Mouse (Mus musculus) 3T3-L1 (cell line): ENCODE data around the gene Fmnl2.

ENCODE experiments used
- DNase-seq: peaks from one replicate; pipeline ENCODE4 v3.0.0-alpha.2; 2015; ENCODE audit warnings: low read depth, low spot score

Gene Fmnl2

DNA sequence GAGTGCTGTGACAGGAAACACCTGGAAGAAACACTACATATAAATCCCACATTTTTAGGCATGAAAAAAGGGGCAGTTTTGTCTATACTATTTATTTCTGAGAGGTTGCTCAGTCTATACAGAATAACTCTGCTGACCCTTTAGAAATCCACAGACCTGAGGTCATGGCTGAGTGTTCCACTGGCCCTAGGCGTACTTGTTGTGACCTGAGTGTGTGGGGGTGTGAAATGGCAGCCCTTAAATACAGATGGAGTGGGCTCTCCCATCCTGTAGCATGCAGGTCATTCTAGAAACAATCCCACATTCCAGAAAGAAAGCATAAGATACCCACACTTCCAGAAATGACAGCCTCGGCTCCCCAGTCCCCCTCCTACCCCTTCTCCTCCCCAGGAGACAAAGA lies 180.6 kb downstream of the Fmnl2 start:
- no peak for DNase-seq

GRCm38 (mm10) chr2:53038737-53039136 lies 181.1 kb downstream of the Fmnl2 start:
- DNase-seq = no peak

DNA sequence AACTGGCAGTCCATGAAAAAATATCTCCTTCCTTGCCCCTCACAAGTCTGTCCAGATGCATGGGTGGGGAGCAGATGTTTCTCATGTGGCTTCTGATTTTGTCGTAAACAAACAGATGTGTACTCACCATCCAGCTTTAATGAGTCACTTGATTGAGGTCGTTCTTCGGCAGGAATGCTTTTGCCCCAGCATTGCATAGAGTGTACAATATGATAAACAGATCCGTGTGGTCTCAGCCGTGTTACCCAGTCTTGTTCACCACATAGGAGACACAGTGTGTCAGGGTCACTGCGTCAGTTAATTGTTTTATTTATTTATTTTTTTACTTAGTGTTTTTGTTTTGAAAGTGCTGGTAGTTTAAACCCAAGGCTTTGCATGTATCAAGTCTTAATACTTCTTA lies 189.4 kb downstream of the Fmnl2 start:
- DNase-seq = no peak

- DNase-seq = no peak
Observed at GRCm38 (mm10) chr2:53047749-53048387, 190.2 kb downstream of the Fmnl2 start.

- peak; percentile 69 for DNase-seq
Observed at GRCm38 (mm10) chr2:53050376-53050775, 192.7 kb downstream of the Fmnl2 start.

- DNase-seq = no peak
Observed at GRCm38 (mm10) chr2:53051502-53051901, 193.8 kb downstream of the Fmnl2 start.

- peak; percentile 55 for DNase-seq
Observed at GRCm38 (mm10) chr2:53053714-53054113, 196.1 kb downstream of the Fmnl2 start.

DNA sequence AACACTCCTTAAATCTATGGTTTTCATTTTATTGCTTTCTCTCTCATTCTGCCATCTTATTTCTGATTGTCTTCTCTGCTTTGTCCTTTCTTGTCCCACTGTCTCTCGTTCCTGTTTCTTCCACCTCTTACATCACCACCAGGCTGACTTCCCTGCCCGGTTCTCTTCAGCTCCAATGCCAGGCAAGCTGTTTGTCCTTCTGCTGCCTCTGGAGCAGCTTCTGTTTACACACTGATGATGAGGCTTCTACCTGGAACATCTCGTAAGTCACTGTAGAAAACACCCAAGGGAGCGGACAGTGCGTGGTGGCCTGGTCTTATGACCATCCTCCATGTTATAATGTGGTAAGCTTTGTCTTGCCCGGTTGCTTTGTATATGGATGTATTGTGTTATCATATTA lies 198.9 kb downstream of the Fmnl2 start:
- DNase-seq = no peak

DNA sequence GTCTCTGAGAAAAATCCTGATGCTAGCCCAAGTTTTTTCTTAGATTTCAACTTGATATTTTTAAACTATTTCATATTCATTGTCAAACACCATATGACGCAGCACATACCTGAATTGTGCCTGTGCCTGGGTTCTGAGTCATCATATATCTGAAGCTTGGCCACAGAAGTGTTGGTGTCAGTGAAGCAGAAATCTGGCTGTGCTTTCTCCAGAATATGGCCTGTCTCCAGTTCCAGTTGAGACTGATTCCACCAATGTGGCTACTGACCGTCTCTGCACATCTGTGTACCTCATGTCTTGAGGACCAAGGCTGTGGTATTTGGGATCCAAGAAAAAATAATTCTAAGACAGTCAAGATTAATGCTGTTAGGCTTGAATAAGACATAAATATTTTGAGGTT lies 199.6 kb downstream of the Fmnl2 start:
- DNase-seq = peak; percentile 96

DNA sequence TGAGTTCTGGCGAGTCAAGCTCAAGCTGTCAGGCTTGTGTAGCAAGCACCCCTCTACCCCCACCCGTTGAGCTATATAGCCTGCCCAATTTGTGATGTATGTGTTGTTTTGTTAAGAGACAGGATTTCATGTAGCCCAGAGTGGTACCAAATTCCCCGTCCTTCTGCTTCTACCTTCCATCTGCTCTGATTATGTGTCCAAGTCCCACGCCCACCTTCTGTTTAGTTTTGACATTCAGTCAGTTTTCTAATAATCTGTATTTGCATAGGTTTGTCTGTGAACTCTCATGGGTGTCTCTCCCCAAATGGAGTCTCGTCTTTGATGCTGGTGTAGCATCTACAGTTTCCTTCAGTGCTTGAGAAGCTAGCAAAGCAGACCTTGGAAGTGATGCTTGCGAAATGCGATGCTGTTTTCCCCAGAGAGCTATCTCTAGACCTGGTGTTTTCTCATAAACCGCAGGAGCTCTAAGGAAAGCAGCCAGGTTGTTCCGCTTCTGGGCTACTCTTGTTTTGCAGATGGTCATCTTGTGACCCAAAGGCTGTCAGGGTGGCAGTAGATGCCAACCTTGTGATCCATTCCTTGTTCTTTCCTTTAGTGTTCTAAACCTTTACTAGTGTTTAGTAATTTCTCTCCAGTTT lies 203.8 kb downstream of the Fmnl2 start:
- no peak for DNase-seq

- DNase-seq = no peak
Observed at GRCm38 (mm10) chr2:53066973-53067372, 209.3 kb downstream of the Fmnl2 start.

GRCm38 (mm10) chr2:53070607-53071006 lies 212.9 kb downstream of the Fmnl2 start:
- peak; percentile 85 for DNase-seq

GRCm38 (mm10) chr2:53079693-53080286 lies 222.1 kb downstream of the Fmnl2 start:
- DNase-seq = peak; percentile 44

DNA sequence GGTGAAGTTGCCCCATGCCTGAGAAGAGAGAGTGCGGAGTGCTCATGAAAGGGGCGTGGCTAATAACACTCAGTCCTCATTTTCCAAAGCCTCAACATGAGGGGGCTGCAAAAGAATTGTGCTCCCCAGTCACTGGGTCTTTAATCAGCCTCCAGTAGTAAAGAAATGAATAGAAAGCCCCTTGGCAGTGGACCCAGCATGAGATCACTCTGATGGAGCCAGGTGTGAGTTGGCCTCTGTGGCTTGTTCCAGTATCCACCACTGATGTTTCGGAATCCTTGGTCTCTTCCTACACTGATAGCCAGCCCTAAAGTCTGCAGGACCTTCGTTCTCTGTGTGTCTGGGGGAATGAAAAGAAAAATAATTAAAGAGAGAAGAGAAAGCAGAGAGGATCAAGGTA lies 224.4 kb downstream of the Fmnl2 start:
- no peak for DNase-seq

GRCm38 (mm10) chr2:53082501-53082900 lies 224.8 kb downstream of the Fmnl2 start:
- DNase-seq = no peak

DNA sequence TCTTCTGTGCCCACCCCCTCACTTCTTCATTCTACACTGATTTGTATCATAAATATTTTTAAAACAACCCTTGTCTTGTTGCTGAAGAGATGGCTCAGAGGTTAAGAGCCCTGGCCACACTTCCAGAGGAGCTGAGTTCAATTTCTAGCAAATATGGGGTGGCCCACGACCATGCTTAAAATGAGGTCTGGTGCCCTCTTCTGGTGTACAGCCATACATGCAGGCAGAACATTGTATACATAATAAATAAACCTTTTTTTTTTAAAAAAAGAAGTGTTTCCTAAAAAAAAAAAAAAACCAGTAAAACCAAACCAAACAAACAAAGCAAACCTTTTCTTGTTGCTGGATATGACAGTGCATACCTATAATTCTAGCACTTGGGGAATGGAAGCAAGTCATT lies 225.6 kb downstream of the Fmnl2 start:
- DNase-seq = peak; percentile 72

GRCm38 (mm10) chr2:53085617-53086202 lies 228.1 kb downstream of the Fmnl2 start:
- peak; percentile 79 for DNase-seq

DNA sequence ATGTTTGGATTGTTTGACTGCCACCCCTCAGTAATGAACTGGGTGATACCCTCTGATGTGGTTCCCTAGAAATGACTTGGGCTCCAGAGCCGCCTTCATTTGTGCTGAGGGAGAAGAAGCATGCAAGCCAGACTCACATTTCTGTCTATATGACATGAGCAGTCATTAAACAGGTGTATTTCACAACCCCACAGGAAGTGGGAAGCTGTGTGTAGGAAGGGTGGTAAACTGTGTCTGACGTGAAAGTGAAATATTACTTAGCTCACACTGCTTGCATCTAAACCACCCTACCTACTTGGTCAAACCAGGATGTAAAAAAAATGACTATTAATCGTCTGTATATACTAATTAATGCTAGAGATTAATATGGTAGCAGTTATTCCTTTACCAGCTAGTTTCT lies 231.1 kb downstream of the Fmnl2 start:
- DNase-seq = no peak

GRCm38 (mm10) chr2:53095031-53095430 lies 237.4 kb downstream of the Fmnl2 start:
- DNase-seq = no peak

- DNase-seq = no peak
Observed at GRCm38 (mm10) chr2:53095489-53095888, 237.8 kb downstream of the Fmnl2 start.

GRCm38 (mm10) chr2:53100093-53100492 lies 242.4 kb downstream of the Fmnl2 start:
- DNase-seq = no peak

DNA sequence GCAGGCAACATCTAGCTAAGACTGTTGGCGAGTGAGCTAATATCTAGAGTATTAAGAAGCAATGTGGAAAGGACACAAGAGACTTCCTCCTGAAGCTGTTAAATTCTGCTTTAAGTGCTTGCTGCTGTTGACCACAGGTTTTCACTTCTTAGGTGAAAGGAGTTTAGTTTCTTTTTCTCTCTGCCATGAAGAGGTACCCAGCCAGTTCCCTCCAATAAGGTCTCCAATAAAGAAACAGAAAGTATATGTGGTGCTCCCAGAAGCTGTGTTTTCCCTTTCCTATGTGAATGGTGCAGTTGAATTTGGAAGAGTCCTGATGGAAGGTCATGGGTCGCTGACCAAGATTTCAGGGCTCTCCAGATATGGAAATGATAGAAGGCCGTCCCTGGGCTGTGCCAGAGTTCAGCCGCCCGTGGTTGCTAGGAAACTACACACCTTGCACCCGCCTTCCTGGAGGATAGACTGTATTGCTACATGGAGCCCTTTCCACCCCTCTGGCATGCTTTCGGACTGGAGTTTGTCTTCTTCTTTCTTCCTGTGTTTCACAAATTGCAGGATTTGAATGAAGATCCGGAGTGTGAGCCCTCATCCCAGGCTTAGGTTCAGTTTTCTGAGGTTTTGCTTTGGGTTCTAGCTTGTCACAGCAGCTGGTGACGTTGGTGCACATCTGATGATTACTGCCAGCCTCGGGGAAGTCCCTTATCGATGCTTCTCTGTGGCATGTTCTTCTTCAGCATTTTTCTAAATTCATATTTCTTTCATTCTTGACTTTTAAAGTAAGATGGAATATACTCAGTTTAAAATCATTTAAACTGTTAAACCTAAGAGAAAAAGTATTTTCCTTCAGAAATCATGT lies 244.5 kb downstream of the Fmnl2 start:
- no peak for DNase-seq
